7 mouse cellular contexts compared by ENCODE assay signal in genomic region chr11:75781919-75782318, GRCm38 (mm10). TPM values are rescaled to one million over a fixed set of nuclear protein-coding genes. Genes with fewer than 3 reads are reported as not detected.
A peak's percentile ranks its signal among the peaks of the same experiment; 100 is the strongest.
DNase-seq lines count a peak whose midpoint lies in the region; TF ChIP-seq lines count a peak whose summit lies in the region.

No protein-coding gene starts in this region.

- no peak overlapping the region for H3K27ac ChIP-seq in heart, embryonic 10.5 days

- peaks cover 7% of the 10 kb centered on the region; the same call in 1 of the 2 replicates for H3K27me3 ChIP-seq in E14TG2a.4 (ENCODE audit: insufficient read depth, low read length)
- peaks cover 43% of the 10 kb centered on the region for H3K27me3 ChIP-seq in heart, embryonic 10.5 days (ENCODE audit: insufficient read depth, poor library complexity, severe bottlenecking)

- no peaks in the 10 kb centered on the region for H3K9me3 ChIP-seq in E14TG2a.4 (ENCODE audit: low read length)
- no peaks in the 10 kb centered on the region for H3K9me3 ChIP-seq in heart, embryonic 10.5 days

- no peaks in the 10 kb centered on the region for H3K36me3 ChIP-seq in E14TG2a.4 (ENCODE audit: insufficient read depth, low read length)
- no peaks in the 10 kb centered on the region for H3K36me3 ChIP-seq in heart, embryonic 10.5 days

- no peak overlapping the region for H3K4me3 ChIP-seq in E14TG2a.4 (replicated peaks; ENCODE audit: low read length)
- no peak overlapping the region for H3K4me3 ChIP-seq in heart, embryonic 10.5 days

- peaks cover 11% of the 10 kb centered on the region for H3K4me1 ChIP-seq in E14TG2a.4 (replicated peaks; ENCODE audit: low read depth, low read length)
- H3K4me1 ChIP-seq in heart, embryonic 10.5 days = peaks cover 2% of the 10 kb centered on the region; the same call in 1 of the 2 replicates

- 25% methylated on average over 6 of the region's 6 CpGs for WGBS in heart, embryonic 10.5 days

- peak; percentile 74 for TF ChIP-seq CTCF in E14TG2a.4 (conservative IDR thresholded peaks at IDR 0.05; ENCODE audit: low read length)

- DNase-seq in adrenal gland, adult (ENCODE audit: inconsistent age in 2 of 2, low spot score in 1 of 2) = peak; percentile 76 to 94
- peak; percentile 82 for DNase-seq in embryo, embryonic 11 days
- peak; percentile 84 for DNase-seq in heart, embryonic 10.5 days (ENCODE audit: low spot score)
- peak; percentile 77 to 87 for DNase-seq in kidney, postnatal 36 days
- peak; percentile 87 for DNase-seq in lung, postnatal 36 days
- DNase-seq in right cerebral cortex, postnatal 25 days = peak; percentile 66

RNA-seq across cellular contexts. Expression of gene Doc2b, which starts 13.9 kb away (rescaled TPM):
- 0.04 and 0.18 TPM in 2 replicates for polyA plus RNA-seq in heart, embryonic 10.5 days (2016; fragmentation: Nextera tagmentation; extraction: Ambion mirVana)

RNA-seq across cellular contexts. Expression of gene Ywhae, which starts 49.2 kb away (rescaled TPM):
- polyA plus RNA-seq in heart, embryonic 10.5 days (2016; fragmentation: Nextera tagmentation; extraction: Ambion mirVana) = 870 and 941 TPM in 2 replicates
